Mouse (Mus musculus): ENCODE measurements around the gene Tmem121b. TPM values are rescaled to one million over a fixed set of nuclear protein-coding genes. Genes with fewer than 3 reads are reported as not detected.
A peak's percentile ranks its signal among the peaks of the same experiment; 100 is the strongest.

The Tmem121b gene
- polyA plus RNA-seq, 1 experiment from 2014 or later, result 0.04 TPM

GRCm38 (mm10) chr6:120508645-120509044 is 15.0 kb upstream of the Tmem121b start:
- Histone ChIP-seq H3K4me3 (ENCODE audit: low read depth, low read length) (no peak overlapping the region), H3K36me3 (ENCODE audit: control insufficient read depth, insufficient read depth, low read length) (peaks cover 31% of the 10 kb centered on the region), H3K9ac (ENCODE audit: low read depth, low read length) (no peak overlapping the region), H3K4me2 (ENCODE audit: low read depth, low read length) (no peak overlapping the region), H3K27me3 (replicated peaks; ENCODE audit: control insufficient read depth, insufficient read depth, low read length) (no peaks in the 10 kb centered on the region), H3K27ac (replicated peaks; ENCODE audit: low read depth, low read length) (no peak overlapping the region), H3K9me3 (ENCODE audit: control insufficient read depth, low read length) (no peaks in the 10 kb centered on the region), H3K4me1 (ENCODE audit: control insufficient read depth, insufficient read depth, low read length) (no peaks in the 10 kb centered on the region)
- no peak for ATAC-seq (ENCODE audit: low read depth)
- 79% methylated on average over 4 of the region's 4 CpGs for whole genome bisulfite sequencing
- DNase-seq (ENCODE audit: low spot score), result no peak

GRCm38 (mm10) chr6:120505531-120505930 is 11.9 kb upstream of the Tmem121b start:
- H3K9me3 ChIP-seq (ENCODE audit: control insufficient read depth, low read length), result peaks cover under 1% of the 10 kb centered on the region; the same call in 1 of the 2 replicates
- H3K4me2 ChIP-seq (ENCODE audit: low read depth, low read length), result no peak overlapping the region
- H3K27ac ChIP-seq (replicated peaks; ENCODE audit: low read depth, low read length), result no peak overlapping the region
- peak; percentile 54 for DNase-seq (ENCODE audit: low spot score)
- H3K4me1 ChIP-seq (ENCODE audit: control insufficient read depth, insufficient read depth, low read length), result no peaks in the 10 kb centered on the region
- H3K4me3 ChIP-seq (ENCODE audit: low read depth, low read length), result no peak overlapping the region
- H3K9ac ChIP-seq (ENCODE audit: low read depth, low read length), result no peak overlapping the region
- peak; percentile 9; the same call in 1 of the 2 replicates for ATAC-seq (ENCODE audit: low read depth)
- WGBS, result 54% methylated on average over 4 of the region's 4 CpGs
- H3K36me3 ChIP-seq (ENCODE audit: control insufficient read depth, insufficient read depth, low read length), result peaks cover 22% of the 10 kb centered on the region
- no peaks in the 10 kb centered on the region for H3K27me3 ChIP-seq (replicated peaks; ENCODE audit: control insufficient read depth, insufficient read depth, low read length)

GRCm38 (mm10) chr6:120504051-120504450 is 10.4 kb upstream of the Tmem121b start:
- H3K4me3 ChIP-seq (ENCODE audit: low read depth, low read length), result no peak overlapping the region
- no peak overlapping the region for H3K4me2 ChIP-seq (ENCODE audit: low read depth, low read length)
- no peaks in the 10 kb centered on the region for H3K4me1 ChIP-seq (ENCODE audit: control insufficient read depth, insufficient read depth, low read length)
- H3K9ac ChIP-seq (ENCODE audit: low read depth, low read length), result no peak overlapping the region
- H3K36me3 ChIP-seq (ENCODE audit: control insufficient read depth, insufficient read depth, low read length), result peaks cover 7% of the 10 kb centered on the region; the same call in 1 of the 2 replicates
- no peak for ATAC-seq (ENCODE audit: low read depth)
- H3K27ac ChIP-seq (replicated peaks; ENCODE audit: low read depth, low read length), result no peak overlapping the region
- H3K9me3 ChIP-seq (ENCODE audit: control insufficient read depth, low read length), result peaks cover 5% of the 10 kb centered on the region; the same call in 1 of the 2 replicates
- 74% methylated on average over 3 of the region's 3 CpGs for WGBS
- DNase-seq (ENCODE audit: low spot score), result no peak
- H3K27me3 ChIP-seq (replicated peaks; ENCODE audit: control insufficient read depth, insufficient read depth, low read length), result no peaks in the 10 kb centered on the region

GRCm38 (mm10) chr6:120496544-120496943 is 2.9 kb upstream of the Tmem121b start:
- Histone ChIP-seq H3K4me3 (ENCODE audit: low read depth, low read length) (no peak overlapping the region), H3K36me3 (ENCODE audit: control insufficient read depth, insufficient read depth, low read length) (no peaks in the 10 kb centered on the region), H3K27me3 (replicated peaks; ENCODE audit: control insufficient read depth, insufficient read depth, low read length) (peaks cover 28% of the 10 kb centered on the region), H3K9ac (ENCODE audit: low read depth, low read length) (no peak overlapping the region), H3K9me3 (ENCODE audit: control insufficient read depth, low read length) (peaks cover 5% of the 10 kb centered on the region; the same call in 1 of the 2 replicates), H3K4me1 (ENCODE audit: control insufficient read depth, insufficient read depth, low read length) (peaks cover 10% of the 10 kb centered on the region; the same call in 1 of the 2 replicates), H3K27ac (replicated peaks; ENCODE audit: low read depth, low read length) (no peak overlapping the region), H3K4me2 (ENCODE audit: low read depth, low read length) (no peak overlapping the region)
- ATAC-seq (ENCODE audit: low read depth) (no peak), DNase-seq (ENCODE audit: low spot score) (no peak)
- 34% methylated on average over 3 of the region's 3 CpGs for WGBS

GRCm38 (mm10) chr6:120492499-120493373 is 871 bp downstream of the Tmem121b start:
- Histone ChIP-seq H3K9ac (ENCODE audit: low read depth, low read length) (peak overlapping the region; percentile 66), H3K4me3 (ENCODE audit: low read depth, low read length) (peak overlapping the region; percentile 69), H3K4me1 (ENCODE audit: control insufficient read depth, insufficient read depth, low read length) (peaks cover 10% of the 10 kb centered on the region; the same call in 1 of the 2 replicates), H3K27ac (replicated peaks; ENCODE audit: low read depth, low read length) (no peak overlapping the region), H3K36me3 (ENCODE audit: control insufficient read depth, insufficient read depth, low read length) (no peaks in the 10 kb centered on the region), H3K27me3 (replicated peaks; ENCODE audit: control insufficient read depth, insufficient read depth, low read length) (peaks cover 34% of the 10 kb centered on the region), H3K9me3 (ENCODE audit: control insufficient read depth, low read length) (no peaks in the 10 kb centered on the region), H3K4me2 (ENCODE audit: low read depth, low read length) (peak overlapping the region; percentile 98)
- ATAC-seq (ENCODE audit: low read depth) (0 out of 2 replicates have a peak, but pooled peaks have one; percentile 20), DNase-seq (ENCODE audit: low spot score) (no peak)
- 2% methylated on average over 35 of the region's 95 CpGs for WGBS

- H3K27me3 ChIP-seq (replicated peaks; ENCODE audit: control insufficient read depth, insufficient read depth, low read length), result peaks cover 34% of the 10 kb centered on the region
- DNase-seq (ENCODE audit: low spot score) (no peak), ATAC-seq (ENCODE audit: low read depth) (no peak)
- peak overlapping the region; percentile 69 for H3K4me3 ChIP-seq (ENCODE audit: low read depth, low read length)
- H3K27ac ChIP-seq (replicated peaks; ENCODE audit: low read depth, low read length), result no peak overlapping the region
- WGBS, result 11% methylated on average over 14 of the region's 22 CpGs
- H3K4me2 ChIP-seq (ENCODE audit: low read depth, low read length), result peak overlapping the region; percentile 98
- H3K4me1 ChIP-seq (ENCODE audit: control insufficient read depth, insufficient read depth, low read length), result peaks cover 10% of the 10 kb centered on the region; the same call in 1 of the 2 replicates
- H3K9me3 ChIP-seq (ENCODE audit: control insufficient read depth, low read length), result no peaks in the 10 kb centered on the region
- H3K9ac ChIP-seq (ENCODE audit: low read depth, low read length), result peak overlapping the region; percentile 40; the same call in 1 of the 2 replicates
- H3K36me3 ChIP-seq (ENCODE audit: control insufficient read depth, insufficient read depth, low read length), result no peaks in the 10 kb centered on the region
Observed at GRCm38 (mm10) chr6:120491862-120492498, 1.6 kb downstream of the Tmem121b start.

- ATAC-seq (ENCODE audit: low read depth), result no peak
- H3K27me3 ChIP-seq (replicated peaks; ENCODE audit: control insufficient read depth, insufficient read depth, low read length), result peaks cover 34% of the 10 kb centered on the region
- no peak overlapping the region for H3K9ac ChIP-seq (ENCODE audit: low read depth, low read length)
- H3K9me3 ChIP-seq (ENCODE audit: control insufficient read depth, low read length), result no peaks in the 10 kb centered on the region
- H3K4me1 ChIP-seq (ENCODE audit: control insufficient read depth, insufficient read depth, low read length), result peaks cover 10% of the 10 kb centered on the region; the same call in 1 of the 2 replicates
- WGBS, result 56% methylated on average over 7 of the region's 7 CpGs
- no peak overlapping the region for H3K4me2 ChIP-seq (ENCODE audit: low read depth, low read length)
- no peak overlapping the region for H3K27ac ChIP-seq (replicated peaks; ENCODE audit: low read depth, low read length)
- no peaks in the 10 kb centered on the region for H3K36me3 ChIP-seq (ENCODE audit: control insufficient read depth, insufficient read depth, low read length)
- DNase-seq (ENCODE audit: low spot score), result no peak
- no peak overlapping the region for H3K4me3 ChIP-seq (ENCODE audit: low read depth, low read length)
Observed at GRCm38 (mm10) chr6:120491064-120491463, 2.5 kb downstream of the Tmem121b start.

GRCm38 (mm10) chr6:120489461-120489860 is 4.1 kb downstream of the Tmem121b start:
- no peaks in the 10 kb centered on the region for H3K9me3 ChIP-seq (ENCODE audit: control insufficient read depth, low read length)
- DNase-seq (ENCODE audit: low spot score) (no peak), ATAC-seq (ENCODE audit: low read depth) (no peak)
- no peak overlapping the region for H3K27ac ChIP-seq (replicated peaks; ENCODE audit: low read depth, low read length)
- no peak overlapping the region for H3K4me3 ChIP-seq (ENCODE audit: low read depth, low read length)
- H3K4me2 ChIP-seq (ENCODE audit: low read depth, low read length), result no peak overlapping the region
- peaks cover 10% of the 10 kb centered on the region; the same call in 1 of the 2 replicates for H3K4me1 ChIP-seq (ENCODE audit: control insufficient read depth, insufficient read depth, low read length)
- H3K36me3 ChIP-seq (ENCODE audit: control insufficient read depth, insufficient read depth, low read length), result no peaks in the 10 kb centered on the region
- peaks cover 26% of the 10 kb centered on the region for H3K27me3 ChIP-seq (replicated peaks; ENCODE audit: control insufficient read depth, insufficient read depth, low read length)
- WGBS, result 76% methylated on average over 2 of the region's 2 CpGs
- no peak overlapping the region for H3K9ac ChIP-seq (ENCODE audit: low read depth, low read length)
